In the genomic region with DNA sequence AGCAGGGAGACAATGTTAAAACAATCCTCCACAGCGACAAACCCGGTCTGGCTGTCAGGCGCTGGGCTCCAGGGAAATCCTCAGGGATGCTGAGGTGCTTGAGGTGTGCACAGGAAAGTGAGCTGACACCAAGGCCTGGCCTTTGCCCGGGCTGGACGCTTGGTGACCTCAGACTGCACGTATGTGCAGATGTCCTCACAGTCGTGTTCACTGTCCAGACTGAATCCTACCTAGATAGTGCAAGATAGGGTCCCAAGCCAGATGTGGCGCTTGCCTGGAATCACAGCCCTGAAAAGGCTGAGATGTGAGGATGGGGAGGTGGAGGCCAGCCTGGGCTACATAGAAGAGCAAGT, we compare ENCODE assay signal across 8 mouse cellular contexts. TPM values are rescaled to one million over a fixed set of nuclear protein-coding genes. Genes with fewer than 3 reads are reported as not detected.
DNase-seq lines count a peak whose midpoint lies in the region; ATAC-seq and TF ChIP-seq lines count a peak whose summit lies in the region.

No protein-coding gene starts in this region.

- H3K36me3 ChIP-seq in embryonic facial prominence, embryonic 14.5 days (ENCODE audit: control insufficient read depth, insufficient read depth, low read length): no peaks in the 10 kb centered on the region
- H3K36me3 ChIP-seq in limb, embryonic 10.5 days: no peaks in the 10 kb centered on the region
- H3K36me3 ChIP-seq in neural tube, embryonic 13.5 days: no peaks in the 10 kb centered on the region

- WGBS in embryonic facial prominence, embryonic 14.5 days: 11% methylated on average over 8 of the region's 8 CpGs
- WGBS in limb, embryonic 10.5 days: 2% methylated on average over 8 of the region's 8 CpGs
- 4% methylated on average over 8 of the region's 8 CpGs for WGBS in neural tube, embryonic 13.5 days

- intact Hi-C loops in left cerebral cortex, adult 2 months (cut with DNase I): loop anchor here (2.0 to 10.0 kb wide), 4 partner anchors 21 to 555 kb away; a partner anchor contains a TSS
- intact Hi-C loops in left cerebral cortex, postnatal 36 days (cut with DNase I): loop anchor here (5.0 kb wide), 1 partner anchor 267 kb away; no protein-coding TSS in a partner anchor

- H3K27ac ChIP-seq in left cerebral cortex, adult 2 months: peak overlapping the region; percentile 88
- no peak overlapping the region; the same call in 1 of the 2 replicates for H3K27ac ChIP-seq in embryonic facial prominence, embryonic 14.5 days (replicated peaks; ENCODE audit: low read depth, low read length)
- H3K27ac ChIP-seq in limb, embryonic 10.5 days: peak overlapping the region; percentile 94
- peak overlapping the region; percentile 90 for H3K27ac ChIP-seq in neural tube, embryonic 13.5 days (replicated peaks)

- H3K27me3 ChIP-seq in embryonic facial prominence, embryonic 14.5 days (replicated peaks; ENCODE audit: control insufficient read depth, insufficient read depth, low read length): no peaks in the 10 kb centered on the region
- H3K27me3 ChIP-seq in limb, embryonic 10.5 days (ENCODE audit: low read depth, poor library complexity, severe bottlenecking): no peaks in the 10 kb centered on the region
- no peaks in the 10 kb centered on the region for H3K27me3 ChIP-seq in neural tube, embryonic 13.5 days

- peak overlapping the region; percentile 92 for H3K4me2 ChIP-seq in embryonic facial prominence, embryonic 14.5 days (ENCODE audit: low read depth, low read length)
- H3K4me2 ChIP-seq in neural tube, embryonic 13.5 days: peak overlapping the region; percentile 72

- no peak for TF ChIP-seq CTCF in left cerebral cortex, adult 2 months (IDR thresholded peaks at IDR 0.05)

- DNase-seq in left cerebral cortex, adult 2 months (ENCODE audit: extremely low spot score in 1 of 2, low spot score in 2 of 2): no peak
- DNase-seq in left cerebral cortex, postnatal 36 days (ENCODE audit: low spot score in 2 of 2): no peak
- no peak for DNase-seq in embryonic facial prominence, embryonic 14.5 days (ENCODE audit: low spot score)
- no peak for DNase-seq in limb, embryonic 10.5 days (ENCODE audit: low spot score)
- no peak for DNase-seq in gastrocnemius, adult 8-10 months (ENCODE audit: low spot score in 2 of 2)
- DNase-seq in cerebellum, adult 9-11 months: no peak
- DNase-seq in cerebellum, adult 8-10 months: no peak

- no peaks in the 10 kb centered on the region for H3K9me3 ChIP-seq in embryonic facial prominence, embryonic 14.5 days (ENCODE audit: control insufficient read depth, low read length)
- no peaks in the 10 kb centered on the region for H3K9me3 ChIP-seq in limb, embryonic 10.5 days (replicated peaks)
- H3K9me3 ChIP-seq in neural tube, embryonic 13.5 days: no peaks in the 10 kb centered on the region

- H3K4me1 ChIP-seq in embryonic facial prominence, embryonic 14.5 days (ENCODE audit: control insufficient read depth, insufficient read depth, low read length): no peaks in the 10 kb centered on the region; the same call in 1 of the 2 replicates
- peaks cover 26% of the 10 kb centered on the region for H3K4me1 ChIP-seq in limb, embryonic 10.5 days
- H3K4me1 ChIP-seq in neural tube, embryonic 13.5 days (replicated peaks): peaks cover 23% of the 10 kb centered on the region

- peak overlapping the region; percentile 85 for H3K4me3 ChIP-seq in left cerebral cortex, adult 2 months
- H3K4me3 ChIP-seq in embryonic facial prominence, embryonic 14.5 days (ENCODE audit: low read depth, low read length): peak overlapping the region; percentile 73
- H3K4me3 ChIP-seq in limb, embryonic 10.5 days: peak overlapping the region; percentile 95
- peak overlapping the region; percentile 68 for H3K4me3 ChIP-seq in neural tube, embryonic 13.5 days

- H3K9ac ChIP-seq in embryonic facial prominence, embryonic 14.5 days (ENCODE audit: low read depth, low read length): peak overlapping the region; percentile 88
- peak overlapping the region; percentile 94 for H3K9ac ChIP-seq in neural tube, embryonic 13.5 days

- ATAC-seq in embryonic facial prominence, embryonic 14.5 days (ENCODE audit: low read depth): no peak; the same call in 1 of the 2 replicates
- peak; percentile 62 for ATAC-seq in neural tube, embryonic 13.5 days (ENCODE audit: low read depth)

RNA-seq across cellular contexts. Expression of a gene that starts 0.4 kb away (rescaled TPM):
- total RNA-seq in left cerebral cortex, adult 2 months (2021): 10 to 100 TPM; 23.4 to 25.5 TPM
- 10 to 100 TPM; 24.8 to 27.3 TPM for total RNA-seq in left cerebral cortex, postnatal 36 days (2021)
- polyA plus RNA-seq in embryonic facial prominence, embryonic 14.5 days (2014; fragmentation: Nextera tagmentation; extraction: Ambion mirVana): 35.4 and 39.0 TPM in 2 replicates
- 37.1 and 37.7 TPM in 2 replicates for polyA plus RNA-seq in limb, embryonic 10.5 days (2016; fragmentation: Nextera tagmentation; extraction: Ambion mirVana)
- polyA plus RNA-seq in neural tube, embryonic 13.5 days (2015; fragmentation: Nextera tagmentation; extraction: Ambion mirVana): 59.4 and 75.4 TPM in 2 replicates
- total RNA-seq in gastrocnemius, adult 8-10 months (2022): 10 to 100 TPM; 13.8 to 25.5 (median 22.0) TPM

RNA-seq across cellular contexts. Expression of a gene that starts 21.7 kb away (rescaled TPM):
- 10 to 100 TPM; 30.7 to 31.2 TPM for total RNA-seq in left cerebral cortex, adult 2 months (2021)
- total RNA-seq in left cerebral cortex, postnatal 36 days (2021): 10 to 100 TPM; 36.3 to 36.7 TPM
- polyA plus RNA-seq in embryonic facial prominence, embryonic 14.5 days (2014; fragmentation: Nextera tagmentation; extraction: Ambion mirVana): 31.3 and 34.1 TPM in 2 replicates
- polyA plus RNA-seq in limb, embryonic 10.5 days (2016; fragmentation: Nextera tagmentation; extraction: Ambion mirVana): 37.4 and 37.7 TPM in 2 replicates
- polyA plus RNA-seq in neural tube, embryonic 13.5 days (2015; fragmentation: Nextera tagmentation; extraction: Ambion mirVana): 35.3 and 40.0 TPM in 2 replicates
- 10 to 100 TPM; 13.9 to 16.2 (median 14.8) TPM for total RNA-seq in gastrocnemius, adult 8-10 months (2022)
